Comparison of ENCODE assay signal across 8 mouse cellular contexts in the genomic region with DNA sequence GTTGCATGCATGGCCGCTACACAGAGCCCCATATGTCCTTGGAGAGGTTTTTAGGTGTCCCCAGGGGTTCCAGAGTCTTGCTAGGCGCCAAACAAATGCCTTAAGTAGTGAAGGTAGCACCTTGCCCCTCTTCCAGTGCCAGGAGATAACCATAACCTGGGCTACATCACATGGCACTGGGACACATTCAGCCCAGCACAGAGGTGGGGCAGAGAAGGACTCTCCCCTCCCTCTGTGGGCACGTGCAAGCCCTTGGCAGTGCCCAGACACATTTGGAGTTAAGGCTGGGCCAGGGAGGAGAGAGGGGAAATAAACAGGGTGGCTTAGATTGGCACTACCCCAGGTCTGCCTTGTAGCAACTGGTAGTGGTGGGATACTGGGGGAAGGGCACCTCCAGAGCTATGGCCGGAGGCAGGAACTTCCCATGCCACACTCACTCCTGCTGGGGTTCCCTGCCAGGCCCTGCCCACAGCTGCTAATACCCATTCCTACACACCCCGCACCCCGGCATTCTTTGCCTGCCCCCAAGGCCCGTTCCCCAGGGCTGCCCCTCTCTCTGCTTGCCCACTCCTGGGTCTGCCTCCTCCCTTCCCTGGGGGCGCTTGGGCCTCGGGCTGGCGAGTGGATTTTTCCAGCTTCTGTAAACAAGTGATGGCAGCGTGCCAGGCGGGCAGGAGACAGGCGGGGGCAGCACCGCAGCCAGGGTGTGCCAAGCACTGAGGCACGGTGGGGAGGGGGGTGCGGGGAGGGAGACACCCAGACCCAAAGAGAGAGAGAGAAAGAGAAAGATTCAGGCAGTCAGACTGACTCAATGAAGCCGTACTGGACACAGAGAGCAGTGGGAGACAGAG. TPM values are rescaled to one million over a fixed set of nuclear protein-coding genes. Genes with fewer than 3 reads are reported as not detected.
DNase-seq lines count a peak whose midpoint lies in the region; ATAC-seq and TF ChIP-seq lines count a peak whose summit lies in the region.

No protein-coding gene starts in this region.

- H3K36me3 ChIP-seq in testis, adult 2 months (ENCODE audit: control insufficient read depth, insufficient read depth, low read length): no peaks in the 10 kb centered on the region
- H3K36me3 ChIP-seq in embryonic facial prominence, embryonic 14.5 days (ENCODE audit: control insufficient read depth, insufficient read depth, low read length): peaks cover 13% of the 10 kb centered on the region; the same call in 1 of the 2 replicates
- peaks cover 14% of the 10 kb centered on the region for H3K36me3 ChIP-seq in heart, embryonic 13.5 days
- H3K36me3 ChIP-seq in kidney, embryonic 16.5 days (ENCODE audit: insufficient read depth, low read length): peaks cover 10% of the 10 kb centered on the region; the same call in 1 of the 2 replicates
- H3K36me3 ChIP-seq in liver, embryonic 11.5 days (ENCODE audit: control insufficient read depth, insufficient read depth, low read length): 0 out of 2 replicates have a peak, but pooled peaks cover 5% of the 10 kb centered on the region
- peaks cover 20% of the 10 kb centered on the region for H3K36me3 ChIP-seq in neural tube, embryonic 12.5 days

- no peak overlapping the region for H3K27ac ChIP-seq in testis, adult 2 months (ENCODE audit: control insufficient read depth, insufficient read depth, low read depth, low read length)
- peak overlapping the region; percentile 92 for H3K27ac ChIP-seq in embryonic facial prominence, embryonic 14.5 days (replicated peaks; ENCODE audit: low read depth, low read length)
- peak overlapping the region; percentile 92 for H3K27ac ChIP-seq in heart, embryonic 13.5 days (replicated peaks)
- H3K27ac ChIP-seq in kidney, embryonic 16.5 days (ENCODE audit: low read length): peak overlapping the region; percentile 85
- H3K27ac ChIP-seq in liver, embryonic 11.5 days (ENCODE audit: low read depth, low read length): peak overlapping the region; percentile 83
- peak overlapping the region; percentile 83 for H3K27ac ChIP-seq in neural tube, embryonic 12.5 days

- ATAC-seq in embryonic facial prominence, embryonic 14.5 days (ENCODE audit: low read depth): peak; percentile 45
- no peak for ATAC-seq in heart, embryonic 13.5 days (ENCODE audit: extremely low read depth, insufficient number of reproducible peaks, low FRiP score, low TSS enrichment)
- peak; percentile 13 for ATAC-seq in kidney, embryonic 16.5 days (ENCODE audit: low FRiP score, low TSS enrichment)
- ATAC-seq in liver, embryonic 11.5 days (replicated peaks; ENCODE audit: low FRiP score): no peak
- ATAC-seq in neural tube, embryonic 12.5 days (ENCODE audit: low FRiP score, low read depth): peak; percentile 52

- TF ChIP-seq CTCF in testis, adult 2 months (IDR thresholded peaks at IDR 0.05; ENCODE audit: control insufficient read depth, insufficient read depth, insufficient replicate concordance, low read depth, low read length): no peak

- H3K4me1 ChIP-seq in testis, adult 2 months (ENCODE audit: control insufficient read depth, insufficient read depth, low read length): peaks cover 20% of the 10 kb centered on the region
- H3K4me1 ChIP-seq in embryonic facial prominence, embryonic 14.5 days (ENCODE audit: control insufficient read depth, insufficient read depth, low read length): peaks cover 67% of the 10 kb centered on the region
- peaks cover 99% of the 10 kb centered on the region for H3K4me1 ChIP-seq in heart, embryonic 13.5 days
- H3K4me1 ChIP-seq in kidney, embryonic 16.5 days (ENCODE audit: insufficient read depth, low read length): peaks cover 90% of the 10 kb centered on the region
- H3K4me1 ChIP-seq in liver, embryonic 11.5 days (replicated peaks; ENCODE audit: control insufficient read depth, insufficient read depth, low read length): peaks cover 96% of the 10 kb centered on the region
- peaks cover 89% of the 10 kb centered on the region for H3K4me1 ChIP-seq in neural tube, embryonic 12.5 days

- peak; percentile 26; the same call in 1 of the 2 replicates for TF ChIP-seq POLR2A in testis, adult 2 months (IDR thresholded peaks at IDR 0.05; ENCODE audit: control insufficient read depth, low read depth, low read length)

- 27% methylated on average over 15 of the region's 17 CpGs for WGBS in embryonic facial prominence, embryonic 14.5 days
- 26% methylated on average over 17 of the region's 17 CpGs for WGBS in heart, embryonic 13.5 days
- 22% methylated on average over 15 of the region's 17 CpGs for WGBS in kidney, embryonic 16.5 days
- WGBS in liver, embryonic 11.5 days: 50% methylated on average over 17 of the region's 17 CpGs
- 33% methylated on average over 17 of the region's 17 CpGs for WGBS in neural tube, embryonic 12.5 days

- H3K4me3 ChIP-seq in testis, adult 2 months (ENCODE audit: control insufficient read depth, low read depth, low read length): no peak overlapping the region
- H3K4me3 ChIP-seq in embryonic facial prominence, embryonic 14.5 days (ENCODE audit: low read depth, low read length): peak overlapping the region; percentile 7; the same call in 1 of the 2 replicates
- peak overlapping the region; percentile 26 for H3K4me3 ChIP-seq in heart, embryonic 13.5 days
- no peak overlapping the region for H3K4me3 ChIP-seq in kidney, embryonic 16.5 days (ENCODE audit: low read length)
- H3K4me3 ChIP-seq in liver, embryonic 11.5 days (ENCODE audit: low read depth, low read length): peak overlapping the region; percentile 22
- no peak overlapping the region; the same call in 1 of the 2 replicates for H3K4me3 ChIP-seq in neural tube, embryonic 12.5 days

- no peak for DNase-seq in testis, postnatal 14 days (ENCODE audit: low spot score)
- DNase-seq in embryonic facial prominence, embryonic 14.5 days (ENCODE audit: low spot score): peak; percentile 85
- no peak for DNase-seq in liver, embryonic 11.5 days (ENCODE audit: low spot score)
- no peak for DNase-seq in thymus, postnatal 4 days

- peak overlapping the region; percentile 30 for H3K9ac ChIP-seq in embryonic facial prominence, embryonic 14.5 days (ENCODE audit: low read depth, low read length)
- peak overlapping the region; percentile 76 for H3K9ac ChIP-seq in heart, embryonic 13.5 days
- peak overlapping the region; percentile 46 for H3K9ac ChIP-seq in kidney, embryonic 16.5 days (replicated peaks; ENCODE audit: low read length)
- peak overlapping the region; percentile 65 for H3K9ac ChIP-seq in liver, embryonic 11.5 days (ENCODE audit: low read depth, low read length)
- H3K9ac ChIP-seq in neural tube, embryonic 12.5 days: peak overlapping the region; percentile 46

- no peaks in the 10 kb centered on the region for H3K27me3 ChIP-seq in testis, adult 2 months (ENCODE audit: control insufficient read depth, insufficient read depth, low read length)
- H3K27me3 ChIP-seq in embryonic facial prominence, embryonic 14.5 days (replicated peaks; ENCODE audit: control insufficient read depth, insufficient read depth, low read length): no peaks in the 10 kb centered on the region
- H3K27me3 ChIP-seq in heart, embryonic 13.5 days (replicated peaks): no peaks in the 10 kb centered on the region
- no peaks in the 10 kb centered on the region for H3K27me3 ChIP-seq in kidney, embryonic 16.5 days (ENCODE audit: insufficient read depth, low read length)
- H3K27me3 ChIP-seq in liver, embryonic 11.5 days (replicated peaks; ENCODE audit: control insufficient read depth, insufficient read depth, low read length): no peaks in the 10 kb centered on the region
- H3K27me3 ChIP-seq in neural tube, embryonic 12.5 days (replicated peaks): no peaks in the 10 kb centered on the region

- H3K4me2 ChIP-seq in embryonic facial prominence, embryonic 14.5 days (ENCODE audit: low read depth, low read length): peak overlapping the region; percentile 46
- H3K4me2 ChIP-seq in heart, embryonic 13.5 days: peak overlapping the region; percentile 64
- peak overlapping the region; percentile 34 for H3K4me2 ChIP-seq in kidney, embryonic 16.5 days (replicated peaks; ENCODE audit: low read depth, low read length)
- H3K4me2 ChIP-seq in liver, embryonic 11.5 days: peak overlapping the region; percentile 64
- peak overlapping the region; percentile 77 for H3K4me2 ChIP-seq in neural tube, embryonic 12.5 days (replicated peaks)

- no peaks in the 10 kb centered on the region for H3K9me3 ChIP-seq in embryonic facial prominence, embryonic 14.5 days (ENCODE audit: control insufficient read depth, low read length)
- H3K9me3 ChIP-seq in heart, embryonic 13.5 days: no peaks in the 10 kb centered on the region
- H3K9me3 ChIP-seq in kidney, embryonic 16.5 days (ENCODE audit: low read length): no peaks in the 10 kb centered on the region
- H3K9me3 ChIP-seq in liver, embryonic 11.5 days (ENCODE audit: control insufficient read depth, low read length): no peaks in the 10 kb centered on the region
- no peaks in the 10 kb centered on the region for H3K9me3 ChIP-seq in neural tube, embryonic 12.5 days

RNA-seq across cellular contexts. Expression of a gene that starts 10.1 kb away (rescaled TPM):
- 14.4 and 18.9 TPM in 2 replicates for polyA plus RNA-seq in testis, adult 2 months (2012; rRNA removed)
- 57.7 and 62.2 TPM in 2 replicates for polyA plus RNA-seq in embryonic facial prominence, embryonic 14.5 days (2014; fragmentation: Nextera tagmentation; extraction: Ambion mirVana)
- polyA plus RNA-seq in heart, embryonic 13.5 days (2015; fragmentation: Nextera tagmentation; extraction: Ambion mirVana): 30.0 and 32.0 TPM in 2 replicates
- polyA plus RNA-seq in kidney, embryonic 16.5 days (2015; fragmentation: Nextera tagmentation; extraction: Ambion mirVana): 24.4 and 25.9 TPM in 2 replicates
- polyA plus RNA-seq in liver, embryonic 11.5 days (2014; fragmentation: Nextera tagmentation; extraction: Ambion mirVana): 26.6 and 31.6 TPM in 2 replicates
- polyA plus RNA-seq in neural tube, embryonic 12.5 days (2016; fragmentation: Nextera tagmentation; extraction: Ambion mirVana): 56.9 and 67.0 TPM in 2 replicates

RNA-seq across cellular contexts. Expression of a gene that starts 21.3 kb away (rescaled TPM):
- polyA plus RNA-seq in testis, adult 2 months (2012; rRNA removed): 96.6 and 106 TPM in 2 replicates
- 40.7 and 49.0 TPM in 2 replicates for polyA plus RNA-seq in embryonic facial prominence, embryonic 14.5 days (2014; fragmentation: Nextera tagmentation; extraction: Ambion mirVana)
- polyA plus RNA-seq in heart, embryonic 13.5 days (2015; fragmentation: Nextera tagmentation; extraction: Ambion mirVana): 35.1 and 37.4 TPM in 2 replicates
- polyA plus RNA-seq in kidney, embryonic 16.5 days (2015; fragmentation: Nextera tagmentation; extraction: Ambion mirVana): 71.4 and 73.9 TPM in 2 replicates
- 61.9 and 63.6 TPM in 2 replicates for polyA plus RNA-seq in liver, embryonic 11.5 days (2014; fragmentation: Nextera tagmentation; extraction: Ambion mirVana)
- 78.7 and 80.0 TPM in 2 replicates for polyA plus RNA-seq in neural tube, embryonic 12.5 days (2016; fragmentation: Nextera tagmentation; extraction: Ambion mirVana)

RNA-seq across cellular contexts. Expression of a gene that starts 24.6 kb away (rescaled TPM):
- polyA plus RNA-seq in testis, adult 2 months (2012; rRNA removed): 34.7 and 38.6 TPM in 2 replicates
- 1.1 and 1.9 TPM in 2 replicates for polyA plus RNA-seq in embryonic facial prominence, embryonic 14.5 days (2014; fragmentation: Nextera tagmentation; extraction: Ambion mirVana)
- 5.9 and 6.4 TPM in 2 replicates for polyA plus RNA-seq in heart, embryonic 13.5 days (2015; fragmentation: Nextera tagmentation; extraction: Ambion mirVana)
- polyA plus RNA-seq in kidney, embryonic 16.5 days (2015; fragmentation: Nextera tagmentation; extraction: Ambion mirVana): 2.2 and 2.4 TPM in 2 replicates
- 2.1 and 2.7 TPM in 2 replicates for polyA plus RNA-seq in liver, embryonic 11.5 days (2014; fragmentation: Nextera tagmentation; extraction: Ambion mirVana)
- 1.5 and 2.1 TPM in 2 replicates for polyA plus RNA-seq in neural tube, embryonic 12.5 days (2016; fragmentation: Nextera tagmentation; extraction: Ambion mirVana)

RNA-seq across cellular contexts. Expression of a gene that starts 44.7 kb away (rescaled TPM):
- polyA plus RNA-seq in testis, adult 2 months (2012; rRNA removed): 138 and 143 TPM in 2 replicates
- 18.1 and 18.5 TPM in 2 replicates for polyA plus RNA-seq in embryonic facial prominence, embryonic 14.5 days (2014; fragmentation: Nextera tagmentation; extraction: Ambion mirVana)
- polyA plus RNA-seq in heart, embryonic 13.5 days (2015; fragmentation: Nextera tagmentation; extraction: Ambion mirVana): 14.6 and 15.7 TPM in 2 replicates
- 23.7 and 24.2 TPM in 2 replicates for polyA plus RNA-seq in kidney, embryonic 16.5 days (2015; fragmentation: Nextera tagmentation; extraction: Ambion mirVana)
- 14.8 and 17.7 TPM in 2 replicates for polyA plus RNA-seq in liver, embryonic 11.5 days (2014; fragmentation: Nextera tagmentation; extraction: Ambion mirVana)
- polyA plus RNA-seq in neural tube, embryonic 12.5 days (2016; fragmentation: Nextera tagmentation; extraction: Ambion mirVana): 37.0 and 40.8 TPM in 2 replicates

RNA-seq across cellular contexts. Expression of a gene that starts 49.5 kb away (rescaled TPM):
- 0.48 and 0.63 TPM in 2 replicates for polyA plus RNA-seq in testis, adult 2 months (2012; rRNA removed)
- not detected in 2 replicates for polyA plus RNA-seq in embryonic facial prominence, embryonic 14.5 days (2014; fragmentation: Nextera tagmentation; extraction: Ambion mirVana)
- polyA plus RNA-seq in heart, embryonic 13.5 days (2015; fragmentation: Nextera tagmentation; extraction: Ambion mirVana): not detected in 2 replicates
- polyA plus RNA-seq in kidney, embryonic 16.5 days (2015; fragmentation: Nextera tagmentation; extraction: Ambion mirVana): 0.11 TPM in 1 of 2 replicates, not detected in the other
- not detected in 2 replicates for polyA plus RNA-seq in liver, embryonic 11.5 days (2014; fragmentation: Nextera tagmentation; extraction: Ambion mirVana)
- not detected in 2 replicates for polyA plus RNA-seq in neural tube, embryonic 12.5 days (2016; fragmentation: Nextera tagmentation; extraction: Ambion mirVana)

Comparison
In these comparisons a context has a peak if more than half of its experiments do, and no peak if none do; other contexts are left out.
1. H3K4me3 ChIP-seq: peak in embryonic facial prominence, embryonic 14.5 days (single experiment), heart, embryonic 13.5 days (single experiment) and liver, embryonic 11.5 days (single experiment); none in testis, adult 2 months (single experiment), kidney, embryonic 16.5 days (single experiment) and neural tube, embryonic 12.5 days (single experiment).
2. ATAC-seq: peak in embryonic facial prominence, embryonic 14.5 days (single experiment), kidney, embryonic 16.5 days (single experiment) and neural tube, embryonic 12.5 days (single experiment); none in heart, embryonic 13.5 days (single experiment) and liver, embryonic 11.5 days (single experiment).
3. Peak in every context shown above with its lines, with median percentiles within 50 percentile points of each other: H3K4me2 ChIP-seq and H3K9ac ChIP-seq.